Mouse (Mus musculus) embryonic facial prominence, embryonic 11.5 days (tissue): ENCODE results near the gene Tmem115. TPM values are rescaled to one million over a fixed set of nuclear protein-coding genes. Genes with fewer than 3 reads are reported as not detected.
A peak's percentile ranks its signal among the peaks of the same experiment; 100 is the strongest.

Source experiments
- ATAC-seq: fragments of 200-750 bp; cut with Nextera tagmentation; replicated peaks from 2 replicates; pipeline ENCODE4 v1.8.0; 2017; ENCODE audit warnings: low read depth; ENCODE audit not compliant: insufficient number of reproducible peaks, low FRiP score, low TSS enrichment
- DNase-seq: peaks from one replicate; pipeline ENCODE4 v3.0.0-alpha.2; 2015; ENCODE audit warnings: low spot score
- H3K27ac ChIP-seq: fragments of 300-500 bp; sonication (generic); replicated peaks from 2 replicates; pipeline ENCODE4 v1.5.1; 2014; ENCODE audit warnings: mild to moderate bottlenecking, low read depth, low read length, control low read depth
- H3K27me3 ChIP-seq: fragments of 300-500 bp; sonication (generic); 2 replicates; pipeline ENCODE4 v1.6.1; 2014; ENCODE audit warnings: mild to moderate bottlenecking, low read length, moderate library complexity, mixed read lengths; ENCODE audit not compliant: control insufficient read depth, insufficient read depth
- H3K36me3 ChIP-seq: fragments of 300-500 bp; sonication (generic); replicated peaks from 2 replicates; pipeline ENCODE4 v1.6.1; 2014; ENCODE audit warnings: low read depth, mild to moderate bottlenecking, low read length, moderate library complexity, mixed read lengths; ENCODE audit not compliant: control insufficient read depth, insufficient read depth
- H3K4me1 ChIP-seq: fragments of 300-500 bp; sonication (generic); 2 replicates; pipeline ENCODE4 v1.6.1; 2014; ENCODE audit warnings: low read length, mixed read lengths; ENCODE audit not compliant: control insufficient read depth, insufficient read depth
- H3K4me2 ChIP-seq: fragments of 300-500 bp; sonication (generic); 2 replicates; pipeline ENCODE4 v1.6.1; 2014; ENCODE audit warnings: low read depth, mild to moderate bottlenecking, control low read depth, low read length, moderate library complexity
- H3K4me3 ChIP-seq: fragments of 300-500 bp; sonication (generic); 2 replicates; pipeline ENCODE4 v1.5.1; 2014; ENCODE audit warnings: low read depth, low read length, control low read depth
- H3K9ac ChIP-seq: fragments of 300-500 bp; sonication (generic); replicated peaks from 2 replicates; pipeline ENCODE4 v1.6.1; 2014; ENCODE audit warnings: mild to moderate bottlenecking, control low read depth, low read length
- H3K9me3 ChIP-seq: fragments of 300-500 bp; sonication (generic); replicated peaks from 2 replicates; pipeline ENCODE4 v1.6.1; 2016; ENCODE audit warnings: mild to moderate bottlenecking, low read length, inconsistent platforms, mixed read lengths; ENCODE audit not compliant: control insufficient read depth
- WGBS: fragments of 180-500 bp; shearing (Covaris S2); extraction: QIAGEN DNeasy Blood & Tissue Kit; methylation state at CpG from one replicate; pipeline ENCODE4 v1.1.7; 2014; 5-methylcytosine and 5-hydroxymethylcytosine counted together
- polyA plus RNA-seq: library from polyadenylated mRNA; unstranded; fragments of >200 nt; fragmentation: Nextera tagmentation; extraction: Ambion mirVana; gene quantifications from 2 replicates; pipeline ENCODE4 v1.2.1, GENCODE M21; 2014

Tmem115 gene
- polyA plus RNA-seq, 1 experiment from 2014 or later, result 43.3 TPM

DNA sequence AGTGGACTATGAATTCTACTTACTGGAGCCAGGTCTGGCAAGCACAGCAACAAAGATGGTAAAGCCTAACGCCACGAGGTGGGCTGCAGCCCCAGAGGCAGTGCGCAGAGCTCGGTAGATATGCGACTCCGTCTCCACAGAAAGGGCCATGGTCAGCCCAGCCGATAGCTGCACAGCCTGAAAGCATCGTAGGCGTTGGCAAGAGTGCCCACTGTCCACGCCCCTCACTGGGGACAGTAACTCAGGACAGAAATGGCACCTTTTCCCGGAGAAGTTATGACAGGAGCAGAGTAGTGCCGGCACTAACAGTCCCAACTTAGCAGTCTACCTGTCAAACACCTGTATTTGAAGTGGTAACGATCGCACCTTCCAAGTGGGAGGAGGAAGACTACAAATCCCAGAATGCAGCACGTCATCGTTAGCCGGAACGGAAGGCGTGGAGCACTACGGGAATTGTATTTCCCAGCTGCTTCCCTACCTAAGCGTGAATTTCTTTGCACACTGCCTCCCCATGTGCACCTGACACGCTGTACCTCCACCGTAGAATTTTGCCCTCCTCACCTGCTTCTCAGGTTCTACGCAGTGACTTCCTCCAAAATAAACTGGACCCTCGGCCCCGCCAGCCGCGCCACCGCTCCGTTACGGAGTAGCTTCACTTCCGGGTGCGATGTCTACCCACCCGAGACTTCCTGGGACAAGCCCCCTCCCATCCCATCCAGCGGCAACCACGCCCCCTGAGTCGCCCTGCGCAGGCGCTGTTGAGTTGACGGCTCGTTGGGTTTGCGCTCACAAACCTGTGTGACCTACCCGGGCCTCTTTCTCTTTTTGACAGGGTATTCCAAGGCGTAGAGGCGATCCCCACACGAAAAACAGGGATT, 8.0 kb downstream of the Tmem115 start, which contains the start of the genes Cyb561d2 and Nprl2:
Gene Cyb561d2, minus strand, starts transcription at position 720 of the 878 bp plus-strand sequence.
Gene Nprl2, plus strand, starts transcription at position 753 of the 878 bp plus-strand sequence.
- no peaks in the 10 kb centered on the region; the same call in none of the 2 replicates for H3K36me3 ChIP-seq
- H3K4me1 ChIP-seq, result peaks cover under 1% of the 10 kb centered on the region
- H3K27ac ChIP-seq, result no peak within 1 kb of the TSS
- ATAC-seq (peak; percentile 54), DNase-seq (peak; percentile 96)
- no peaks in the 10 kb centered on the region for H3K27me3 ChIP-seq
- WGBS, result under 1% methylated on average over 46 of the region's 46 CpGs
- peak within 1 kb of the TSS; percentile 65 for H3K4me3 ChIP-seq
- peak within 1 kb of the TSS; percentile 80 for H3K4me2 ChIP-seq
- H3K9me3 ChIP-seq, result no peaks in the 10 kb centered on the region
- peak within 1 kb of the TSS; percentile 67 for H3K9ac ChIP-seq

DNA sequence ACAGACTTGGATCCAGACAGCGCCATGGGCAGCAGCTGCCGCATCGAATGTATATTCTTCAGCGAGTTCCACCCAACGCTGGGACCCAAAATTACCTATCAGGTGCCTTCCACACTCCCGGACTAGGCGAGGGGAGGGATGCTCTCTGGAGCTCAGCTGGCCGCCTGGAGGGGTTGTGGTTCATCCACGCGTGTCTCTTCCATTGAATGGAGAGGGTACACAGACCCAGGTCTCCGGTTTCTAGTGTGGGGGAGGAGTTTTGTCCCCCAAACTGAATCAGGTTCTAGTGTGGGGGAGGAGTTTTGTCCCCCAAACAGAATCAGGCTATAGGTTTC, 8.6 kb downstream of the Tmem115 start:
- no peaks in the 10 kb centered on the region; the same call in none of the 2 replicates for H3K36me3 ChIP-seq
- ATAC-seq, result no peak

DNA sequence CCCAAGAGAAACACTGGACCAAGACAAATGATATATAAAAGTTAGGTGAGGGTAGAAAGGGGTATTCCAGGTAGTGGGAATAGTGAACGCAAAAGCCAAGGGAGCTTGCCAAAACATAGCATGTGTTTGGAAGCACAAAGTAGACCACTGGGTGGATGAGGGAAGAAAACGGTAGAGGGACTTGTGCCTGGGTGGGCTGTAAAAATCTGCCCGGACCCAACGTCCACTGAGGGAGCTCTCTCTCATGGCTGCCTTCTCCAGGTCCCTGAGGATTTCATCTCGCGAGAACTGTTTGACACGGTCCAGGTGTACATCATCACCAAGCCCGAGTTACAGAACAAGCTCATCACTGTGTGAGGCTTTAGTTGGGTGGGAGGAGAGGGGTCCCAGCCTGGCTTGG, 9.0 kb downstream of the Tmem115 start:
- DNase-seq (no peak), ATAC-seq (no peak)
- peak overlapping the region; percentile 67 for H3K9ac ChIP-seq
- H3K4me1 ChIP-seq, result no peaks in the 10 kb centered on the region; the same call in none of the 2 replicates
- no peaks in the 10 kb centered on the region for H3K27me3 ChIP-seq
- H3K27ac ChIP-seq, result no peak overlapping the region
- H3K4me2 ChIP-seq, result peak overlapping the region; percentile 80
- H3K36me3 ChIP-seq, result no peaks in the 10 kb centered on the region; the same call in none of the 2 replicates
- H3K9me3 ChIP-seq, result no peaks in the 10 kb centered on the region
- WGBS, result 41% methylated on average over 8 of the region's 8 CpGs
- peak overlapping the region; percentile 65 for H3K4me3 ChIP-seq

More for the DNA sequence above, 8.6 kb downstream of the Tmem115 start:
- H3K4me3 ChIP-seq, result peak overlapping the region; percentile 65
- WGBS, result 0% methylated on average over 11 of the region's 11 CpGs
- no peak for DNase-seq
- H3K27ac ChIP-seq, result no peak overlapping the region
- H3K9me3 ChIP-seq, result no peaks in the 10 kb centered on the region
- no peaks in the 10 kb centered on the region; the same call in none of the 2 replicates for H3K4me1 ChIP-seq
- H3K4me2 ChIP-seq, result peak overlapping the region; percentile 80
- peak overlapping the region; percentile 67 for H3K9ac ChIP-seq
- H3K27me3 ChIP-seq, result no peaks in the 10 kb centered on the region

DNA sequence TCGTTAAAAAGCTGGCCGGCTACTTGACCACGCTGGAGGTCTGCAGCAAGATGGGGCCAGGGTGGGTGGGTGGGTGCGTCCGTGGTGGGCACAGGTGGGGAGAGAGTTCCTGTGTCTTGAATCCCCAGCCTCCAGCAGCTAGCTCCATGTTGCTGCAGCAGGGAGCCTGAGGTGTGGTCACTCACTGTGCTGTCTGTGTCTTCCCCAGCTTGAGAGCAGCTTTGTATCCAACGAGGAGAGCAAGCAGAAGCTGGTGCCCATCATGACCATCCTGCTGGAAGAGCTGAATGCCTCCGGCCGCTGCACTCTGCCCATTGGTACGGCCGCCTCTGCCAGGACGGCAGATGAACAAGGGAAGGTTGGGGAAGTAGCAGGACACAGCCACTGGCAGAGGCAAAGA, 9.6 kb downstream of the Tmem115 start:
- peak overlapping the region; percentile 16 for H3K4me2 ChIP-seq
- no peaks in the 10 kb centered on the region for H3K9me3 ChIP-seq
- H3K36me3 ChIP-seq, result no peaks in the 10 kb centered on the region; the same call in 1 of the 2 replicates
- H3K27ac ChIP-seq, result no peak overlapping the region
- H3K4me1 ChIP-seq, result no peaks in the 10 kb centered on the region; the same call in none of the 2 replicates
- no peak for ATAC-seq
- no peak for DNase-seq
- no peak overlapping the region; the same call in 1 of the 2 replicates for H3K9ac ChIP-seq
- H3K4me3 ChIP-seq, result no peak overlapping the region
- H3K27me3 ChIP-seq, result no peaks in the 10 kb centered on the region
- WGBS, result 84% methylated on average over 11 of the region's 11 CpGs

DNA sequence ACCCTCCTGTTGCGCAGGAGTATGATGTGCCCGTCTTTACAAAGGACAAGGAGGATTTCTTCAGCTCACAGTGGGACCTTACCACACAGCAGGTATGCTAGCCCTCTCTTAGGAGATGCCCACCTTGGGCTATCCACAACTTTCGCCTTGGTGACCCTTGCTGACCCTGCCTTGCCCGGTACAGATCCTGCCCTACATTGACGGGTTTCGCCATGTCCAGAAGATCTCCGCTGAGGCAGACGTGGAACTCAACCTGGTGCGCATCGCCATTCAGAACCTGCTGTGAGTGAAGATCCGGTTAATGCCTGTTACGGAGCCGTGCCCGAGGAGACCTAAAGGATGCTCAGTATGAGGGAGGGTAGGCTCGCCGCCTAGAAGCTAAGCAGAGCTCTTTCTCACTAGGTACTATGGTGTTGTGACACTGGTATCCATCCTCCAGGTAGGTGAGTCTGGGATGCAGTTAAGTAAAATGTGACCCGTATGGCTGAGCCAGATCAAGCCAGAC, 10.5 kb downstream of the Tmem115 start:
- no peak overlapping the region for H3K4me2 ChIP-seq
- ATAC-seq (no peak), DNase-seq (no peak)
- H3K4me1 ChIP-seq, result no peaks in the 10 kb centered on the region; the same call in none of the 2 replicates
- H3K36me3 ChIP-seq, result no peaks in the 10 kb centered on the region; the same call in 1 of the 2 replicates
- no peaks in the 10 kb centered on the region for H3K27me3 ChIP-seq
- WGBS, result 92% methylated on average over 17 of the region's 17 CpGs
- no peak overlapping the region for H3K27ac ChIP-seq
- no peak overlapping the region for H3K4me3 ChIP-seq
- H3K9ac ChIP-seq, result no peak overlapping the region
- no peaks in the 10 kb centered on the region for H3K9me3 ChIP-seq

DNA sequence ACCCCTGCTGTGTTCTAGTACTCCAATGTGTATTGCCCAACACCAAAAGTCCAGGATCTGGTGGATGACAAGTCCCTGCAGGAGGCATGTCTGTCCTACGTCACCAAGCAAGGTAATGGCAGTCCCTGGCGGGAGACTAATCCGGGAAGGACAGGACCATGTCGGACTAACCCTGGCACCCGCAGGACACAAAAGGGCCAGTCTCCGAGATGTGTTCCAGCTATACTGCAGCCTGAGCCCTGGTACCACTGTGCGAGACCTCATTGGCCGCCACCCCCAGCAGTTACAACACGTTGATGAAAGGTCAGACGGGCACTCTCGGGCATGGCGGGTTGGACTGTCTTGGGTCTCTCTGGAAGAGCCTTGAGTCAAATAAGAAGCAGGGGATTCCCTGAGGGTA, 11.0 kb downstream of the Tmem115 start:
- Histone ChIP-seq H3K27ac (no peak overlapping the region), H3K4me2 (no peak overlapping the region), H3K4me3 (no peak overlapping the region), H3K4me1 (no peaks in the 10 kb centered on the region; the same call in none of the 2 replicates), H3K36me3 (no peaks in the 10 kb centered on the region; the same call in 1 of the 2 replicates), H3K9ac (no peak overlapping the region), H3K27me3 (no peaks in the 10 kb centered on the region), H3K9me3 (no peaks in the 10 kb centered on the region)
- DNase-seq (no peak), ATAC-seq (no peak)
- 92% methylated on average over 12 of the region's 12 CpGs for WGBS

DNA sequence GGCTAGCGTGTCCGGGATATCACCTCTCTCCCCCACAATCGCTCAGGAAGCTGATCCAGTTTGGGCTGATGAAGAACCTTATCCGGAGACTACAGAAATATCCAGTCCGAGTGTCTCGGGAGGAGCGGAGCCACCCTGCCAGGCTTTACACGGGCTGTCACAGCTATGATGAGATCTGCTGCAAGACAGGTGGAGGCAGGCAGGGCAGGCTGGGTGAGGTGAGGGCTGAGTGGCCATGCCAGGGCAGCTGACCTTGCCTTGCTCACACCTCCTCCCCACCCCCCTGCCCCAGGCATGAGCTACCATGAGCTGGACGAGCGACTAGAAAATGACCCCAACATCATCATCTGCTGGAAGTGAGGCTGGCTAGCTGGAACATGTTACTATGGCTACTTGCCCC, 11.5 kb downstream of the Tmem115 start:
- Histone ChIP-seq H3K4me3 (no peak overlapping the region), H3K4me1 (no peaks in the 10 kb centered on the region; the same call in none of the 2 replicates), H3K9me3 (no peaks in the 10 kb centered on the region), H3K9ac (no peak overlapping the region), H3K27me3 (no peaks in the 10 kb centered on the region), H3K27ac (no peak overlapping the region), H3K36me3 (no peaks in the 10 kb centered on the region; the same call in 1 of the 2 replicates), H3K4me2 (no peak overlapping the region; the same call in 1 of the 2 replicates)
- 83% methylated on average over 10 of the region's 10 CpGs for WGBS
- ATAC-seq (no peak), DNase-seq (no peak)
